Mouse (Mus musculus) hindbrain, postnatal 0 days (tissue): Measurements from ENCODE around the gene Hspa8. TPM values are rescaled to one million over a fixed set of nuclear protein-coding genes. Genes with fewer than 3 reads are reported as not detected.
A peak's percentile ranks its signal among the peaks of the same experiment; 100 is the strongest.

Experiments used
- ATAC-seq: fragments of 200-750 bp; cut with Nextera tagmentation; 2 replicates; pipeline ENCODE4 v1.8.0; 2017; ENCODE audit warnings: mild to moderate bottlenecking, moderate TSS enrichment, moderate library complexity
- DNase-seq: peaks from one replicate; pipeline ENCODE4 v3.0.0-alpha.2; 2015; ENCODE audit warnings: low spot score
- H3K27ac ChIP-seq: fragments of 300-500 bp; sonication (generic); 2 replicates; pipeline ENCODE4 v1.5.1; 2014; ENCODE audit warnings: mild to moderate bottlenecking
- H3K27me3 ChIP-seq: fragments of 300-500 bp; sonication (generic); 2 replicates; pipeline ENCODE4 v1.6.1; 2014; ENCODE audit warnings: low read length, mixed read lengths; ENCODE audit not compliant: insufficient read depth
- H3K36me3 ChIP-seq: fragments of 300-500 bp; sonication (generic); 2 replicates; pipeline ENCODE4 v1.6.1; 2014; ENCODE audit warnings: low read length, mixed read lengths; ENCODE audit not compliant: insufficient read depth
- H3K4me1 ChIP-seq: fragments of 300-500 bp; sonication (generic); 2 replicates; pipeline ENCODE4 v1.6.1; 2014; ENCODE audit warnings: antibody characterized with exemption, low read length, mixed read lengths; ENCODE audit not compliant: insufficient read depth
- H3K4me2 ChIP-seq: fragments of 300-500 bp; sonication (generic); 2 replicates; pipeline ENCODE4 v1.6.1; 2014; ENCODE audit warnings: low read depth, mild to moderate bottlenecking, low read length, moderate library complexity, mixed read lengths
- H3K4me3 ChIP-seq: fragments of 300-500 bp; sonication (generic); 2 replicates; pipeline ENCODE4 v1.5.1; 2014; ENCODE audit warnings: low read length
- H3K9ac ChIP-seq: fragments of 300-500 bp; sonication (generic); replicated peaks from 2 replicates; pipeline ENCODE4 v1.6.1; 2014; ENCODE audit warnings: mild to moderate bottlenecking, low read length, moderate library complexity, mixed read lengths
- H3K9me3 ChIP-seq: fragments of 300-500 bp; sonication (generic); 2 replicates; pipeline ENCODE4 v1.6.1; 2016; ENCODE audit warnings: low read length, mixed read lengths
- CTCF ChIP-seq: IDR thresholded peaks from 2 replicates; pipeline ENCODE4 v1.5.1; 2016; ENCODE audit warnings: antibody characterized with exemption, control low read depth, low read depth
- WGBS: fragments of 180-500 bp; shearing (Covaris S2); extraction: QIAGEN DNeasy Blood & Tissue Kit; methylation state at CpG from one replicate; pipeline ENCODE4 v1.1.7; 2014; 5-methylcytosine and 5-hydroxymethylcytosine counted together
- polyA plus RNA-seq: library from polyadenylated mRNA; unstranded; fragments of >200 nt; fragmentation: Nextera tagmentation; extraction: Ambion mirVana; gene quantifications from 2 replicates; pipeline ENCODE4 v1.2.1, GENCODE M21; 2015
- total RNA-seq: library from RNA; depleted of rRNA; stranded (reverse); fragments of >200 nt; gene quantifications from 2 replicates; pipeline ENCODE4 v1.2.3, GENCODE M21; 2014; rRNA removed

Gene Hspa8
- total RNA-seq (3,796 and 3,887 TPM in 2 replicates), polyA plus RNA-seq (2,316 and 2,371 TPM in 2 replicates)

GRCm38 (mm10) chr9:40800675-40801612, at the start of gene Hspa8:
Hspa8 (plus strand) TSS chr9:40800984.
- H3K4me1 ChIP-seq = 0 out of 2 replicates have a peak, but pooled peaks cover 8% of the 10 kb centered on the region
- peak within 1 kb of the TSS; percentile 79 for H3K4me2 ChIP-seq
- H3K9ac ChIP-seq = peak within 1 kb of the TSS; percentile 98
- peak; percentile 58 for TF ChIP-seq CTCF
- WGBS = under 1% methylated on average over 80 of the region's 83 CpGs
- H3K27me3 ChIP-seq = no peaks in the 10 kb centered on the region
- H3K4me3 ChIP-seq = peak within 1 kb of the TSS; percentile 93
- H3K9me3 ChIP-seq = no peaks in the 10 kb centered on the region
- peak within 1 kb of the TSS; percentile 100 for H3K27ac ChIP-seq
- DNase-seq = peak; percentile 100
- ATAC-seq = peak; percentile 97
- H3K36me3 ChIP-seq = peaks cover 13% of the 10 kb centered on the region; the same call in 1 of the 2 replicates

- Histone ChIP-seq H3K4me2 (no peak overlapping the region), H3K4me1 (0 out of 2 replicates have a peak, but pooled peaks cover 4% of the 10 kb centered on the region), H3K4me3 (no peak overlapping the region), H3K36me3 (no peaks in the 10 kb centered on the region), H3K9ac (no peak overlapping the region), H3K27me3 (no peaks in the 10 kb centered on the region), H3K9me3 (no peaks in the 10 kb centered on the region), H3K27ac (no peak overlapping the region)
- ATAC-seq = no peak
- peak; percentile 61 for TF ChIP-seq CTCF
- WGBS = 48% methylated on average over 3 of the region's 3 CpGs
- no peak for DNase-seq
Measured at GRCm38 (mm10) chr9:40751749-40752148, 49.0 kb upstream of the Hspa8 start.

GRCm38 (mm10) chr9:40756401-40756800, 44.4 kb upstream of the Hspa8 start:
- ATAC-seq = no peak; the same call in 1 of the 2 replicates
- Histone ChIP-seq H3K9ac (no peak overlapping the region), H3K27ac (no peak overlapping the region; the same call in 1 of the 2 replicates), H3K27me3 (no peaks in the 10 kb centered on the region), H3K9me3 (no peaks in the 10 kb centered on the region), H3K4me1 (peaks cover 9% of the 10 kb centered on the region; the same call in 1 of the 2 replicates), H3K4me3 (no peak overlapping the region), H3K4me2 (no peak overlapping the region), H3K36me3 (peaks cover 2% of the 10 kb centered on the region; the same call in 1 of the 2 replicates)
- TF ChIP-seq CTCF = peak; percentile 90
- WGBS = 28% methylated on average over 4 of the region's 4 CpGs
- DNase-seq = peak; percentile 86

- DNase-seq (peak; percentile 83), ATAC-seq (peak; percentile 85)
- peak overlapping the region; percentile 1; the same call in 1 of the 2 replicates for H3K9ac ChIP-seq
- H3K27ac ChIP-seq = peak overlapping the region; percentile 69
- peak; percentile 65 for TF ChIP-seq CTCF
- peaks cover 9% of the 10 kb centered on the region; the same call in 1 of the 2 replicates for H3K4me1 ChIP-seq
- no peaks in the 10 kb centered on the region for H3K9me3 ChIP-seq
- H3K4me2 ChIP-seq = peak overlapping the region; percentile 53
- peak overlapping the region; percentile 20 for H3K4me3 ChIP-seq
- WGBS = 23% methylated on average over 12 of the region's 12 CpGs
- no peaks in the 10 kb centered on the region for H3K27me3 ChIP-seq
- peaks cover 2% of the 10 kb centered on the region; the same call in 1 of the 2 replicates for H3K36me3 ChIP-seq
Measured at GRCm38 (mm10) chr9:40757105-40757626, 43.6 kb upstream of the Hspa8 start.

GRCm38 (mm10) chr9:40757685-40758270, 43.0 kb upstream of the Hspa8 start:
- Histone ChIP-seq H3K27ac (peak overlapping the region; percentile 69), H3K4me2 (peak overlapping the region; percentile 53), H3K4me1 (peaks cover 9% of the 10 kb centered on the region; the same call in 1 of the 2 replicates), H3K9me3 (no peaks in the 10 kb centered on the region), H3K9ac (0 out of 2 replicates have a peak overlapping the region, but pooled peaks have one; percentile 1), H3K36me3 (peaks cover 2% of the 10 kb centered on the region; the same call in 1 of the 2 replicates), H3K4me3 (peak overlapping the region; percentile 20), H3K27me3 (no peaks in the 10 kb centered on the region)
- peak; percentile 88 for TF ChIP-seq CTCF
- 3% methylated on average over 22 of the region's 22 CpGs for WGBS
- DNase-seq (peak; percentile 94), ATAC-seq (peak; percentile 95)

GRCm38 (mm10) chr9:40762354-40762753, 38.4 kb upstream of the Hspa8 start:
- Histone ChIP-seq H3K4me1 (no peaks in the 10 kb centered on the region; the same call in 1 of the 2 replicates), H3K4me2 (no peak overlapping the region), H3K27ac (no peak overlapping the region), H3K4me3 (no peak overlapping the region), H3K9ac (no peak overlapping the region), H3K36me3 (peaks cover 9% of the 10 kb centered on the region; the same call in 1 of the 2 replicates), H3K9me3 (no peaks in the 10 kb centered on the region), H3K27me3 (no peaks in the 10 kb centered on the region)
- WGBS = 89% methylated on average over 6 of the region's 6 CpGs
- no peak for ATAC-seq
- DNase-seq = no peak
- no peak for TF ChIP-seq CTCF
